Mouse (Mus musculus): ENCODE data around the gene Klhl22. TPM values are rescaled to one million over a fixed set of nuclear protein-coding genes. Genes with fewer than 3 reads are reported as not detected.

The Klhl22 gene
- total and polyA plus RNA-seq, 3 experiments, result not detected

DNA sequence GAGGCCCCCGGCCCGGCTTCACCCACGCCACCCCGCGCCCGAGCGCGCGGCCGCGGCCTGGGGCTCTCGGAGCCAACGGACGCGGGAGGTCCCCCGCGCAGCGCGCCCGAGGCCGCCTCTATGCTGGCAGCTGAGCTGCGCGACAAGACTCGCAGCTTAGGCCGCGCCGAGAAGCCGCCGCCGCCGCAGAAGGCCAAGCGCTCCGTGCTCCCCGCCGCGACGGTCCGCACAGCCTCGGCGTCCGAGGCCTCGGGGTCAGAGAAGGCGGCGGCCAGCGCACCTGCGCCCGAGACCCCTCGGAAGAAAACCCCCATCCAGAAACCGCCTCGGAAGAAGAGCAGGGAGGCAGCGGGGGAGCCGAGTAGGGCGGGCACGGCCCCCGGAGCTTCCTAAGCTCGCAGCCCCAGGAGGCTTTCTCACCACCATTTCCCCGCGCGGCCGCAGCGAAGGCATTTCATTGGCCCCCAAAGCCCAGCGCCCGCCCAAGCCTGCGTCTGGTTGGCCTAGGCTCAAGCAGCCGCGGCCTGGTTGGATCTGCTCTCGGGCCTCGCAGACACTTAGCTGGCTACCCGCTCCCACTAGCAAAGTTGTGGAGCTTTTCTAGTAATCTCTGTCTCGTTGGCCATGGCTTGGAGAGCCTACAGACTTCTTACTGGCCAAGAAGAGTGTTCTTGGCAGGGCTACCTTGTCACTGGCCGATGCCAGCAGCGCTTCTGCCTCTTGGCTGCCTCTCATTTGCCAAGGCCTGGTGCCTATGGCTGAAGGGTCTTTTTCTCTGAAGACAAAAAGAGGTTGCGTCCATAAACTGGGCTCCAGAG, 48.0 kb downstream of the Klhl22 start:
- Histone ChIP-seq H3K9ac (ENCODE audit: insufficient read depth, low read depth) (no peak overlapping the region), H3K4me1 (ENCODE audit: control insufficient read depth in 1 of 2, insufficient read depth in 2 of 2) (no peaks in the 10 kb centered on the region), H3K4me3 (replicated peaks in 1 of 3; ENCODE audit: low read depth in 2 of 3, low read length in 2 of 3, poor library complexity in 1 of 3) (no peak overlapping the region), H3K27me3 (replicated peaks) (peaks cover 43% of the 10 kb centered on the region), H3K27ac (ENCODE audit: insufficient read depth, low read depth) (no peak overlapping the region), H3K4me2 (ENCODE audit: insufficient read depth, low read depth, poor library complexity, severe bottlenecking) (no peak overlapping the region), H3K36me3 (replicated peaks in 1 of 2; ENCODE audit: control insufficient read depth in 1 of 2, insufficient read depth in 1 of 2, low read length in 1 of 2) (no peaks in the 10 kb centered on the region), H3K79me2 (replicated peaks; ENCODE audit: control insufficient read depth, extremely low read depth, insufficient read depth, poor library complexity, severe bottlenecking) (no peaks in the 10 kb centered on the region), H3K9me3 (replicated peaks; ENCODE audit: low read length) (peaks cover 16% of the 10 kb centered on the region)
- no peak for DNase-seq (ENCODE audit: extremely low read depth)
- in situ Hi-C loops (cut with MboI; ENCODE audit: low pct_ligation_motif_present, low pct_unique_long_range_greater_than_20kb, low sequenced_read_pairs), result no loop called here
- dilution Hi-C loops (cut with MboI; ENCODE audit: extremely low pct_ligation_motif_present, extremely low pct_unique_long_range_greater_than_20kb, low sequenced_read_pairs), result no loop called here
- no peak for TF ChIP-seq USF2 (conservative IDR thresholded peaks at IDR 0.05; ENCODE audit: low read depth, low read length)
- no peak for TF ChIP-seq CHD1 (IDR thresholded peaks at IDR 0.05; ENCODE audit: low read depth, low read length)
- no peak for TF ChIP-seq EP300 (IDR thresholded peaks at IDR 0.05; ENCODE audit: low read length)
- TF ChIP-seq TBP (conservative IDR thresholded peaks at IDR 0.05; ENCODE audit: low read depth, low read length), result no peak
- no peak for TF ChIP-seq E2F4 (IDR thresholded peaks at IDR 0.05; ENCODE audit: insufficient replicate concordance, low read depth, low read length)
- TF ChIP-seq ZMIZ1 (IDR thresholded peaks at IDR 0.05; ENCODE audit: low read depth, low read length), result no peak

- H3K4me1 ChIP-seq (ENCODE audit: control insufficient read depth in 1 of 2, insufficient read depth in 2 of 2), result no peaks in the 10 kb centered on the region
- peaks cover 55% of the 10 kb centered on the region for H3K27me3 ChIP-seq (replicated peaks)
- H3K4me2 ChIP-seq (ENCODE audit: insufficient read depth, low read depth, poor library complexity, severe bottlenecking), result no peak overlapping the region
- no peak overlapping the region for H3K27ac ChIP-seq (ENCODE audit: insufficient read depth, low read depth)
- DNase-seq (ENCODE audit: extremely low read depth), result no peak
- H3K9ac ChIP-seq (ENCODE audit: insufficient read depth, low read depth), result no peak overlapping the region
- H3K4me3 ChIP-seq (replicated peaks in 1 of 3; ENCODE audit: low read depth in 2 of 3, low read length in 2 of 3, poor library complexity in 1 of 3), result no peak overlapping the region
- no peaks in the 10 kb centered on the region for H3K79me2 ChIP-seq (replicated peaks; ENCODE audit: control insufficient read depth, extremely low read depth, insufficient read depth, poor library complexity, severe bottlenecking)
- no peak for TF ChIP-seq HCFC1 (IDR thresholded peaks at IDR 0.05; ENCODE audit: low read depth, low read length)
- no peak for TF ChIP-seq ELF1 (IDR thresholded peaks at IDR 0.05; ENCODE audit: low read depth, low read length)
- TF ChIP-seq NELFE (IDR thresholded peaks at IDR 0.05; ENCODE audit: low read depth, low read length), result no peak
- TF ChIP-seq ZC3H11A (IDR thresholded peaks at IDR 0.05; ENCODE audit: low read depth, low read length), result no peak
- no peak for TF ChIP-seq BHLHE40 (IDR thresholded peaks at IDR 0.05; ENCODE audit: low read depth, low read length)
- TF ChIP-seq JUN (IDR thresholded peaks at IDR 0.05; ENCODE audit: insufficient read depth, low read depth, low read length), result no peak
- TF ChIP-seq MAFK (IDR thresholded peaks at IDR 0.05; ENCODE audit: insufficient replicate concordance, low read length), result no peak
- TF ChIP-seq KAT2A (IDR thresholded peaks at IDR 0.05; ENCODE audit: insufficient replicate concordance, low read length), result no peak
- no peak for TF ChIP-seq NRF1 (IDR thresholded peaks at IDR 0.05; ENCODE audit: low read depth, low read length)
- no peak for TF ChIP-seq GABPA (IDR thresholded peaks at IDR 0.05; ENCODE audit: insufficient replicate concordance, low read depth, low read length)
- TF ChIP-seq MXI1 (IDR thresholded peaks at IDR 0.05; ENCODE audit: low read depth, low read length), result no peak
- no peak for TF ChIP-seq ZNF384 (IDR thresholded peaks at IDR 0.05; ENCODE audit: low read depth, low read length)
- no peak for TF ChIP-seq ZMIZ1 (IDR thresholded peaks at IDR 0.05; ENCODE audit: low read depth, low read length)
- TF ChIP-seq TCF12 (IDR thresholded peaks at IDR 0.05; ENCODE audit: low read depth, low read length), result no peak
- no peak for TF ChIP-seq RCOR1 (conservative IDR thresholded peaks at IDR 0.05; ENCODE audit: low read depth, low read length)
- TF ChIP-seq TBP (conservative IDR thresholded peaks at IDR 0.05; ENCODE audit: low read depth, low read length), result no peak
- TF ChIP-seq ETS1 (conservative IDR thresholded peaks at IDR 0.05; ENCODE audit: low read depth, low read length), result no peak
- dilution Hi-C loops (cut with MboI; ENCODE audit: extremely low pct_ligation_motif_present, extremely low pct_unique_long_range_greater_than_20kb, low sequenced_read_pairs), result no loop called here
- in situ Hi-C loops (cut with MboI; ENCODE audit: low pct_ligation_motif_present, low pct_unique_long_range_greater_than_20kb, low sequenced_read_pairs), result no loop called here
- peaks cover 5% of the 10 kb centered on the region for H3K9me3 ChIP-seq (replicated peaks; ENCODE audit: low read length)
- no peaks in the 10 kb centered on the region for H3K36me3 ChIP-seq (replicated peaks in 1 of 2; ENCODE audit: control insufficient read depth in 1 of 2, insufficient read depth in 1 of 2, low read length in 1 of 2)
Observed at GRCm38 (mm10) chr16:17809125-17809524, 49.7 kb downstream of the Klhl22 start.

Data from CH12.LX (cell line).